Mouse (Mus musculus) adrenal gland, adult 2 months (tissue): ENCODE measurements at regions not wholly inside any gene's neighbourhood (a gene's known extent, or its start where the extent isn't known, plus 50 kb on each side); places are given as distances from the start of the nearest gene placed in this dataset.

Experiments used
- DNase-seq: peaks from one replicate; pipeline ENCODE4 v3.0.0; 2021

GRCm38 (mm10) chr13:26079362-26079761 is 690.6 kb downstream of the Hdgfl1 start:
- no peak for DNase-seq

GRCm38 (mm10) chr13:26061322-26061721 is 708.6 kb downstream of the Hdgfl1 start:
- no peak for DNase-seq

GRCm38 (mm10) chr13:26037699-26038098 is 732.3 kb downstream of the Hdgfl1 start:
- DNase-seq = no peak

GRCm38 (mm10) chr13:26026386-26026785 is 743.6 kb downstream of the Hdgfl1 start:
- DNase-seq = no peak

- DNase-seq = no peak
These were observed 745.3 kb downstream of the Hdgfl1 start for GRCm38 (mm10) chr13:26024696-26025095.

- no peak for DNase-seq
These were observed 749.5 kb downstream of the Hdgfl1 start for GRCm38 (mm10) chr13:26020491-26020890.

GRCm38 (mm10) chr13:26009131-26009530 is 738.8 kb upstream of the Nrsn1 start:
- peak; percentile 4 for DNase-seq

- DNase-seq = no peak
These were observed 734.7 kb upstream of the Nrsn1 start for GRCm38 (mm10) chr13:26004768-26005560.

- peak; percentile 6 for DNase-seq
These were observed 723.2 kb upstream of the Nrsn1 start for GRCm38 (mm10) chr13:25993526-25993925.

- no peak for DNase-seq
These were observed 718.9 kb upstream of the Nrsn1 start for GRCm38 (mm10) chr13:25989067-25989756.

GRCm38 (mm10) chr13:25984535-25984934 is 714.2 kb upstream of the Nrsn1 start:
- DNase-seq = no peak

GRCm38 (mm10) chr13:25983659-25984058 is 713.4 kb upstream of the Nrsn1 start:
- no peak for DNase-seq

- no peak for DNase-seq
These were observed 708.3 kb upstream of the Nrsn1 start for GRCm38 (mm10) chr13:25978648-25979047.

GRCm38 (mm10) chr13:25958592-25958991 is 688.3 kb upstream of the Nrsn1 start:
- no peak for DNase-seq

- DNase-seq = no peak
These were observed 687.8 kb upstream of the Nrsn1 start for GRCm38 (mm10) chr13:25958153-25958466.

- no peak for DNase-seq
These were observed 687.3 kb upstream of the Nrsn1 start for GRCm38 (mm10) chr13:25957451-25958152.

- no peak for DNase-seq
These were observed 667.3 kb upstream of the Nrsn1 start for GRCm38 (mm10) chr13:25937631-25938030.

GRCm38 (mm10) chr13:25933783-25934182 is 663.5 kb upstream of the Nrsn1 start:
- no peak for DNase-seq

- no peak for DNase-seq
These were observed 662.9 kb upstream of the Nrsn1 start for GRCm38 (mm10) chr13:25933246-25933645.

- peak; percentile 33 for DNase-seq
These were observed 662.5 kb upstream of the Nrsn1 start for GRCm38 (mm10) chr13:25932810-25933209.

- no peak for DNase-seq
These were observed 662.1 kb upstream of the Nrsn1 start for GRCm38 (mm10) chr13:25932365-25932764.

- no peak for DNase-seq
These were observed 655.4 kb upstream of the Nrsn1 start for GRCm38 (mm10) chr13:25925685-25926084.

GRCm38 (mm10) chr13:25899871-25900270 is 629.6 kb upstream of the Nrsn1 start:
- no peak for DNase-seq
